Mouse (Mus musculus) stomach, postnatal 0 days (tissue): Measurements from ENCODE around the gene Satb2.

Experiments
- CTCF ChIP-seq: IDR thresholded peaks from 2 replicates; pipeline ENCODE4 v1.5.1; 2016; ENCODE audit warnings: antibody characterized with exemption, low read depth, mild to moderate bottlenecking, moderate library complexity
- EP300 ChIP-seq: optimal IDR thresholded peaks from 2 replicates; pipeline ENCODE3; 2016; ENCODE audit warnings: antibody characterized with exemption

- no peak for TF ChIP-seq CTCF
- TF ChIP-seq EP300: no peak
These were observed 40.0 kb downstream of the Satb2 start for GRCm38 (mm10) chr1:56938432-56938831.
